Mouse (Mus musculus) limb, embryonic 14.5 days (tissue): ENCODE data around the gene Fmo2. TPM values are rescaled to one million over a fixed set of nuclear protein-coding genes. Genes with fewer than 3 reads are reported as not detected.

ENCODE experiments used
- ATAC-seq: fragments of 200-750 bp; cut with Nextera tagmentation; 2 replicates; pipeline ENCODE4 v1.8.0; 2017; ENCODE audit warnings: low read depth, moderate number of reproducible peaks, moderate TSS enrichment; ENCODE audit not compliant: low FRiP score
- DNase-seq: peaks from one replicate; pipeline ENCODE4 v3.0.0-alpha.2; 2015; ENCODE audit warnings: low spot score
- H3K27ac ChIP-seq: fragments of 300-500 bp; sonication (generic); replicated peaks from 2 replicates; pipeline ENCODE4 v1.5.1; 2014; ENCODE audit warnings: low read depth, mild to moderate bottlenecking, low read length, moderate library complexity, mixed read lengths
- H3K27me3 ChIP-seq: fragments of 300-500 bp; sonication (generic); 2 replicates; pipeline ENCODE4 v1.6.1; 2014; ENCODE audit warnings: low read length, mixed read lengths; ENCODE audit not compliant: control insufficient read depth, insufficient read depth
- H3K36me3 ChIP-seq: fragments of 300-500 bp; sonication (generic); 2 replicates; pipeline ENCODE4 v1.6.1; 2014; ENCODE audit warnings: mild to moderate bottlenecking, low read length, moderate library complexity, mixed read lengths; ENCODE audit not compliant: control insufficient read depth, insufficient read depth
- H3K4me1 ChIP-seq: fragments of 300-500 bp; sonication (generic); 2 replicates; pipeline ENCODE4 v1.6.1; 2014; ENCODE audit warnings: antibody characterized with exemption, low read length, mixed read lengths; ENCODE audit not compliant: control insufficient read depth, insufficient read depth
- H3K4me2 ChIP-seq: fragments of 300-500 bp; sonication (generic); replicated peaks from 2 replicates; pipeline ENCODE4 v1.6.1; 2014; ENCODE audit warnings: low read depth, mild to moderate bottlenecking, low read length, moderate library complexity; ENCODE audit not compliant: severe bottlenecking
- H3K4me3 ChIP-seq: fragments of 300-500 bp; sonication (generic); replicated peaks from 2 replicates; pipeline ENCODE4 v1.5.1; 2014; ENCODE audit warnings: low read length
- H3K9ac ChIP-seq: fragments of 300-500 bp; sonication (generic); 2 replicates; pipeline ENCODE4 v1.6.1; 2014; ENCODE audit warnings: mild to moderate bottlenecking, low read depth, low read length, moderate library complexity; ENCODE audit not compliant: severe bottlenecking
- H3K9me3 ChIP-seq: fragments of 300-500 bp; sonication (generic); 2 replicates; pipeline ENCODE4 v1.6.1; 2016; ENCODE audit warnings: low read length; ENCODE audit not compliant: control insufficient read depth
- POLR2A ChIP-seq: fragments of 200-500 bp; IDR thresholded peaks from 2 replicates; pipeline ENCODE4 v1.8.0; 2012; ENCODE audit warnings: inconsistent platforms, mild to moderate bottlenecking, moderate library complexity, borderline replicate concordance; ENCODE audit not compliant: insufficient read depth, insufficient read length; ENCODE audit errors: extremely low read depth
- WGBS: fragments of 180-500 bp; shearing (Covaris S2); extraction: QIAGEN DNeasy Blood & Tissue Kit; methylation state at CpG from one replicate; pipeline ENCODE4 v1.1.7; 2014; 5-methylcytosine and 5-hydroxymethylcytosine counted together
- polyA plus RNA-seq, 2 experiments: library from polyadenylated mRNA; depleted of rRNA in 1 of 2; stranded (reverse) in 1 of 2; unstranded in 1 of 2; fragments of >200 nt; fragmentation: Nextera tagmentation in 1 of 2; extraction: Ambion mirVana in 1 of 2; gene quantifications; 2 replicates each; pipeline versions ENCODE4 v1.2.1 to v1.2.3; 2012 to 2014

The Fmo2 gene
- polyA plus RNA-seq, 2 experiments = 1.5 to 2.1 TPM

GRCm38 (mm10) chr1:162879595-162880369 is 18.7 kb downstream of the Fmo2 start:
- Histone ChIP-seq H3K9ac (no peak overlapping the region), H3K27me3 (no peaks in the 10 kb centered on the region), H3K36me3 (no peaks in the 10 kb centered on the region), H3K4me3 (no peak overlapping the region), H3K27ac (no peak overlapping the region), H3K4me2 (no peak overlapping the region), H3K4me1 (0 out of 2 replicates have a peak, but pooled peaks cover 4% of the 10 kb centered on the region), H3K9me3 (no peaks in the 10 kb centered on the region)
- DNase-seq (no peak), ATAC-seq (no peak)
- 63% methylated on average over 11 of the region's 11 CpGs for WGBS
- TF ChIP-seq POLR2A = no peak

- Histone ChIP-seq H3K9me3 (no peaks in the 10 kb centered on the region), H3K4me3 (no peak overlapping the region), H3K4me2 (no peak overlapping the region), H3K36me3 (no peaks in the 10 kb centered on the region), H3K9ac (no peak overlapping the region), H3K4me1 (peaks cover 23% of the 10 kb centered on the region), H3K27me3 (no peaks in the 10 kb centered on the region), H3K27ac (no peak overlapping the region)
- DNase-seq (no peak), ATAC-seq (no peak)
- TF ChIP-seq POLR2A = no peak
- WGBS = 72% methylated on average over 3 of the region's 3 CpGs
These were observed 23.4 kb downstream of the Fmo2 start for GRCm38 (mm10) chr1:162875091-162875490.

GRCm38 (mm10) chr1:162871701-162872311 is 26.7 kb downstream of the Fmo2 start:
- peaks cover 8% of the 10 kb centered on the region; the same call in 1 of the 2 replicates for H3K9me3 ChIP-seq
- H3K9ac ChIP-seq = no peak overlapping the region; the same call in 1 of the 2 replicates
- peaks cover 26% of the 10 kb centered on the region for H3K4me1 ChIP-seq
- H3K27me3 ChIP-seq = no peaks in the 10 kb centered on the region
- ATAC-seq (peak; percentile 86), DNase-seq (peak; percentile 81)
- peak overlapping the region; percentile 80 for H3K27ac ChIP-seq
- WGBS = 10% methylated on average over 9 of the region's 9 CpGs
- TF ChIP-seq POLR2A = no peak
- peak overlapping the region; percentile 27 for H3K4me2 ChIP-seq
- H3K4me3 ChIP-seq = no peak overlapping the region
- H3K36me3 ChIP-seq = no peaks in the 10 kb centered on the region

DNA sequence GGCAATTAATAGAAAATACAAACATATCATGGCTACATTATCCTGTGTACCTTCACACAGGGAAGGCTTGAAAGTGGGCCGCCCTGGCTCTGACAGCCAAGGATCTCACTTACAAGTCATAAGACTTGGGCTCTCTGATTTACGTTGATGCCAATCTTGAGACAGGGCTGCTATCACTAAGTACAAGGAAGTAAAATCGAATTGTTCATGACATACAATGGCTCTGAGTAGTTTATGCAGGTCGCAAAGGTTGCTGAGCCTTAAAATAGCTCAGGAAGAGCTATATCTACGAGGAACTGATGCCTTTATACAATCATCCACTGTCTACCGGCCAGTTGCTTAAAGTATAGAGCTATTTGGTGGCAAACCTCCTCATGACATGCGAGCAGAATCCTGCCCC is 27.5 kb downstream of the Fmo2 start:
- DNase-seq = no peak
- H3K9me3 ChIP-seq = peaks cover 8% of the 10 kb centered on the region; the same call in 1 of the 2 replicates
- peaks cover 31% of the 10 kb centered on the region for H3K4me1 ChIP-seq
- ATAC-seq = no peak
- TF ChIP-seq POLR2A = no peak
- H3K4me2 ChIP-seq = no peak overlapping the region
- peak overlapping the region; percentile 80 for H3K27ac ChIP-seq
- H3K27me3 ChIP-seq = no peaks in the 10 kb centered on the region
- no peaks in the 10 kb centered on the region for H3K36me3 ChIP-seq
- no peak overlapping the region for H3K9ac ChIP-seq
- 67% methylated on average over 7 of the region's 7 CpGs for WGBS
- H3K4me3 ChIP-seq = no peak overlapping the region

- no peak for DNase-seq
- H3K4me3 ChIP-seq = no peak overlapping the region
- H3K4me2 ChIP-seq = no peak overlapping the region
- ATAC-seq = no peak
- peaks cover 8% of the 10 kb centered on the region; the same call in 1 of the 2 replicates for H3K9me3 ChIP-seq
- no peak overlapping the region for H3K9ac ChIP-seq
- no peaks in the 10 kb centered on the region for H3K36me3 ChIP-seq
- peaks cover 29% of the 10 kb centered on the region for H3K4me1 ChIP-seq
- WGBS = 85% methylated on average over 4 of the region's 4 CpGs
- TF ChIP-seq POLR2A = no peak
- H3K27me3 ChIP-seq = no peaks in the 10 kb centered on the region
- no peak overlapping the region for H3K27ac ChIP-seq
These were observed 31.1 kb downstream of the Fmo2 start for GRCm38 (mm10) chr1:162867396-162867795.
